Mouse (Mus musculus) embryo, embryonic 10 days (tissue): ENCODE measurements around the gene Rexo1.

Experiments used
- DNase-seq: peaks from one replicate; pipeline ENCODE4 v3.0.0-alpha.2; 2015; ENCODE audit warnings: low spot score

Rexo1 gene

DNA sequence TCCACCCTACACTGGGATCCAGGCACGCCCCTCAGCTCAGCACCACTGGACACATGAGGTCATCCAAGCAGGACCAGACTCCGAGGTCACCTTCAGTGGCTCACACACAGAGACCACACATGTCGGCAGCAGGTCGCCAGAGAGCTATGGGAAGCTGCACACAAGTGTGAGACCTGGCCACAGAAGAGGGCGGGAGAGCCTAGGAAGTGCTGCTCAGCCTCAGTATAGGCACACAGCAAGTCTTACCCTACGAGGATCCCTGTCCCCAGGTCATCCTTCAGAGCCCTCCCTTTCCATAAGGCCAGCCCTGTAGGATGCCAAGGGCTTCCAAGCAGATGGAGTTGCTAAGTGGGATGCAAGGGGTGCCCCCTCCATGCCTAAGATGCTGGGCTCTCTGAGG lies 7.4 kb downstream of the Rexo1 start:
- no peak for DNase-seq

DNA sequence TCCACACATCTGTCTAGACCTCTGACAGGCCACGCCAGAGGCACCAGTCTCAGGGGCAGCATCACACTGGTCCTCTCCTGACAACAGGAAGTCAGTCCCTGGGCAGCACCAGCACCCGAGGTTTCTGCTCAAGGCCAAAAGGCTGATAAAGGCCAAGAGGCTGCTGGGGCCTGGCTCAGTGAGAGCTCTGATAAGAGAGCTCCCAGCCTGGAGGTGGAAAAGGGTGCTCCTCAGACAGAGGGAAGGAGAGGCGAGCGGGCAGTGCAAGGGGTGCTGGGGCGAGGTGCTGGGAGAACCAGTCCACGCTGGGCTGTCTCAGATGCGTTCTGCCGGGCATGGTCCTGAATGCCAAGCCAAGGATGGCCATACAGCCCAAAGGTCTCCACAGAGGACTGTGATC lies 7.8 kb downstream of the Rexo1 start:
- DNase-seq = no peak

DNA sequence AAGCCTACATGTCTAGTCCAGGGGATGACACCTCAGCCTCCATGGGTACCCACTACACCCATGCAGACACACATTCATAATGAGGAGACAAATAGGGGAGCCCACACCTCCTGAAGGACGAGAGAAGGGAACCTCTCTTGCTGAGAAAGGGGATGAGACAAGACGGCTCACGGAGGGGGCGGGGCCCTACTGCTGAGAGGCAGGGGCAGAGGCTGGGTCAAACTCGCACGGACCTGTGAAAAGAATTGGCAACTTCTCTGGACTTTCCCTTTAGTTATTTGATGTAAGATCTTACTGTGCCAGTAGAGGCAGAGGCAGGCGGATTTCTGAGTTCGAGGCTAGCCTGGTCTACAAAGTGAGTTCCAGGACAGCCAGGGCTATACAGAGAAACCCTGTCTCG lies 9.0 kb downstream of the Rexo1 start:
- DNase-seq = no peak

DNA sequence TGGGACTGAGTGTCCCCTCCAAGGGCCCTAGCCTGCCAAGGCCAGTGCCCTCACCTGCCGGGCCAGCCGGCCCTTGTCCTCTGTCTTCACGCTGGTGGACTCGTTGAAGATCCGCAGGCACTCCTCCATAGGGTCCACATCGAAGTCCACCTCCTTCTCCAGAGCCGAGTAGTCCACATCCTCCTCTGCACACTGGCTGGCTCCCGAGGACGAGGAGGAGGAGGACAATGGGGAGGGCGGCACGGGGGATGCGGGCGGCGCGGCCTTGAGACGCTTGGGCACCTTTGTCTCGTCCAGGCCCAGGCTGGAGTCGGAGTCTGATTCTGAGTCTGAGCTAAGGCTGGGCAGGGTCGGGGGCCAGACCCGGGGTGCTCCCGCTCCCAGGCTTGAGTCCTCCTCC lies 12.1 kb downstream of the Rexo1 start:
- no peak for DNase-seq

DNA sequence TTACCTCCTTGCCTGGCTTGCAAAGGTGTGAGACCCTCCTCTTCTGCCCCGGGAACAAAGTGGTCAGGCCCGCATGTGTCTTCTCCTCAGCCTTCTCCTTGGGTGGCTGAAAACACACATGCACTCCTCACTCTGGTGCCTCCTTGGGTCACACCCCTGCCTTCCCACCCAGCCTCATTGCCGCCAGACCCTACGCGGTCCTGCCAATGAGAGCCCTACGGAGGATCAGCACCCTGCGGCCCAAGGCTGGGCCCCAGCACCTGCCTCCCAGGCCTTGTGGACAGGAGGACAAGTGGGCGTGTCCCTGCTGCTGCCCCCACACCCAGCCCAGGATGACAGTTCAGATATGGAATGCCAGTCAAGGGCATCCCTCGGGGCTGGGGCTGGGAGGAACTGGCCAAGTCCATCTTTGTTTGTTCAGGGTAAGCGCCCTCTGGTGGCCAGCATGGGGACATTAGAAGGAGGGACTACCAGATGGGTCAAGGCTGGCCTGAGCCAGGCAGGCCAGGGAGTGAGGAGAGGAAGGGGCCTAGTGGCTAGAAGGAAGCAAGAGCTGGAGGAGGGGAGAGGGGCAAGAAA lies 12.8 kb downstream of the Rexo1 start:
- peak; percentile 72 for DNase-seq

DNA sequence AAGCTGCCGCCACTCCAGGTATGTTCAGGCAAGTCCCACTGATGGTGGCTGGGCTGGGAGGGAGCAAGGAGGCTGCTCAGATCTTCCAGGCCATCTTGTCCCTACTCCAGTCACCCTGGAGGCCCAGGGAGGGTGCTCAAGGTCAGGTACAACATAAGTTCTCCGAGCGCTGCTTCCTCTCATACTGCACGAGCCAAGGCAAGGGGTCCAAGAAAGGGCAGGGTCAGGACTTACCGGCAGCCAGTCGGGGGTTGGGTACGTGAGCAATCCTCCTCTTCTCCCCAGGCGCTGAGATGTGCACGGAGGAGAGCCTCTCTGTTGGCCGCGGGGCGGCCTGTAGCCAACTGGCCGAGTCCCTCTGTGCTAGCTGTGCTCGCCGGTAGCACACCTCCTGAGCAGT lies 13.8 kb downstream of the Rexo1 start:
- no peak for DNase-seq

DNA sequence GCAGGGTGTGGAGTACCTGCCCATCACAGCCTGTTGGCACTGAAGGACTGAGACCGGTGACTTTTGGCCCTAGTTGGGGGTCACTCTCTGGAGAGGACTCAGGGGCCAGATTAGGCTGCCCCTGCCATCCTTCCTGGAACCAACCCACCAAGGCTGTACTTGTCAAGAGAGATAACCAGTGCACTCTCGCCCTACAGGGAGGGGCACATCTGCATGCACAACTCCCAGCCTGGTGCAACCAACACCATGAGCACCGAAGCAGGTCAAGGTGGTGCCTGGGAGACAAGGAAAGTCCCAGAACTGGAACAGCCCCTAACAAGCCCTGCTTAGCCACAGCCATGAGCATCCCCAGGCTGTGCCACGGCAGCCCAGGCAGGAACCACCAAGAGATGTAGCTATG lies 14.4 kb downstream of the Rexo1 start:
- no peak for DNase-seq

DNA sequence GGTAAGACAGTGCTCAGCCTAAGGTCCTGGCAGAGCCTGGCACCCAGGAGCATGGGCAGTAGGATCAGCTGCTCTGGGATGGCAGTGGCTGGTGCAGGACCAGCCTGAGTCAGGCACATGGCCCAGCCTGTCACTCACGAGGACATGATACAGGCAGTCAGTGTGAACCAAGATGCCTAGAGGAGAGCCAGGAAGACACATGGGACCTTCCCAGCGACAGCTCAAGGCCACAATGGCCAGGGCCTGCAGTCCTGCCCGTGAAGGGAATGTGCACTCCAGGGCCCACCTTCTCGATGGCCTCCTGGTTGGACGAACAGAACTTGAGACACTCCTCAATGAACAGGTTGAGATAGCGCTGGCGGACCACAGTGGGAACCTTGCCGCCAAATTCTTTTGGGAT lies 15.8 kb downstream of the Rexo1 start:
- no peak for DNase-seq

DNA sequence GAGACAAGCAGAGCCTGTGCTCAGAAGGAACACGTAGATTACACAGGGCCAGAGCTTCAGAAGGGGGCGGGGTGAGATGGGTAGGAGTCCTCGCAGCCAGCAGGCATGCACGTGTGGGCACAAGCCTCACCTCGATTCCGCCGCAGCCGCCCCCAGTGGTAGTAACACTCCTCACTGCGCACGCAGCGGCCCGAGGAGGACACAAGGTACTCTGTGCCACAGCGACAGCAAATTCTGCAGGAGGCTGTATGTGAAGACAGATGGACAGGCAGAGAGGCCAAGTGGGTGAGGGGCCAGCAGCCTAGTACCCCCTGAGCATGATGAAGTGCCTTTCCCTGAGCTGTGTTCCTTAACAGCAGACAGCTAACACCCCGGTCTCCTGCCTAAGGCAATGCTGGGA lies 17.5 kb downstream of the Rexo1 start:
- DNase-seq = no peak

DNA sequence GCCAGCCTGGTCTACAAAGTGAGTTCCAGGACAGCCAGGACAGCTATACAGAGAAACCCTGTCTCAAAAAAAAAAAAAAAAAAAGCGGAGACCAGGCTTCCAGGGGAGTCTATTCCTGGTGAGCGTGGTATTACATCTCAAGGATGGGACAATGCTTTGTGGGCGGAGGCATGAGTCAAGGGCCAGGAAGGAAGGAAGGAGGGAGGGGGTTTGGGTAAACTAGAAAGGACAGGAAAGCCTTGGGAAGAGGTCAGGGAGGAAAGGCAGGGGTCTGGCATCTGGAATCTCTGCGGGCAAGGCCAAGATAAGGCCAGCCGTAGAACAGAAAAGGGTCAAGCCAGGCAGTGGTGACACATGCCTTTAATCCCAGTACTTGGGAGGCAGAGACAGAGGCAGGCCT lies 21.9 kb downstream of the Rexo1 start:
- DNase-seq = peak; percentile 43

DNA sequence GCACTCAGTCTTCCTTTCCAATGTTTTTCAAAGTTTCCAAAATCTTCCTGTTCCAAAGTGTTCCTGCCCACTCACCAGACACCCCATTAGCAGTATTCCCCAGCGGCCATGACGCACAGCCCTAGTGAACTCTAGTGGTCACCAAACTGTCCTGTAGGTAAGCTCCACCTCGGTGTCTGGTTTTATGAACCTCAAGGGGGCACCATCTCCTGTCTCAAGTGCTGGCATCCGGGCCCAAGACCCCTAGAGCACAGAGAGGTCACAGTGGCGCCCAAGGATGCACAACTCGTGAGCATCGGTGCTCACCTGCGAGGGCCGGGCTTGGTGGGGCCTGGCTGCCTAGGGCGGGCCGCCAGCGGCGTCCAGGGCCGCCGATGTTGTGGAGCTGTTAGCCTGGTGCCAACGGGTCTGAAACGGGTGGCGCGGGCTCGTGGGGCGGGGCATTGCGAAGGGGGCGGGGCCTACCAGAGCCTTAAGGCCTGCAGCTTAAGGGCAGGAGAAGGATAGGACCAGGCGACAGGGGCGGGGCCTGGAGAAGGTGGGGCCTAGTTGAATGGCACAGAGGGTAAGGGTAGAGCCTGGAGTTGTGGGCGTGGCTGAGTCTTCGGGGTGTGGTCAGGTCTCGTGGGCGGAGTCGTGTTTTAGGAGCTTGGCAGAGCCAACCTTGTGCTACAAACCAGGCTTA lies 22.5 kb downstream of the Rexo1 start, which contains the start of gene Atp8b3:
Gene Atp8b3 (minus strand): TSS at position 415 of the 685 bp plus-strand sequence.
- peak; percentile 91 for DNase-seq

DNA sequence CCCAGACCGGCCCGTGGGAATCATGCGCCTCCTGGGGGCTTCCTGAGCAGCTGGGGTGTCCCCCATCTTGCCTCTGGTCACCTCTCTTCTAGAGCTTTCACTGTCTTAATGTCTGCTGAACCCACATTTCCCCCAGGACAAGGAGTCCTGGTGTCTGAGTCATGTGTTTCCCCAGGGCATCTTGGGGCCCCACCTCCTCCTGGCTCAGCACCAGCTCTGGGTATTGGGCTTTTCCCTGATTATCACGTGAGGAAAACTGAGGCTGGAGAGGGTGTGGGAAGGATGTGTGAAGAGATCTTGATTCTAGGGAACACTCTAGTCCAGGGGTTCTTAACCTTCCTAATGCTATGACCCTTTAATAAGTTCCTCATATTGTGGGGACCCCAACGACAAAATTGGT lies 23.2 kb downstream of the Rexo1 start:
- no peak for DNase-seq

DNA sequence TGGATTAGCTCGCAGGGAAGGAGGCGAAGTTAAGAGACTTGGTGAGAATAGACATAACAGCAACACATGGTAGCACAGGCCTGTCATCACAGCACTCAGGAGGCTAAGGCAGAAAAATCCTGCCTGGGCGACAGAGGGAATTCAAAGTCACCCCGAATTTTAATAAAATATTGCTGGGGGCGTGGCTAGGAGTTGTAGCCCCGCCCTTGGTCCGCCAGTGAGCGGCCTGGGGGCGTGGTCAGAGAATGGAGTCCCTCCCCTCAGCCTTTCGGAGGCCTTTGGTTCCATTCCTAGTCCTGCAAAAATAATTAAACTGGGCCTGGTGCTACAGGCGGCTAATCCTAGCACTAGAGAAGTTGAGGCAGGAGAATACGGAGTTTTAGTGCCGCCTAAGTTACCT lies 25.6 kb downstream of the Rexo1 start:
- peak; percentile 29 for DNase-seq

DNA sequence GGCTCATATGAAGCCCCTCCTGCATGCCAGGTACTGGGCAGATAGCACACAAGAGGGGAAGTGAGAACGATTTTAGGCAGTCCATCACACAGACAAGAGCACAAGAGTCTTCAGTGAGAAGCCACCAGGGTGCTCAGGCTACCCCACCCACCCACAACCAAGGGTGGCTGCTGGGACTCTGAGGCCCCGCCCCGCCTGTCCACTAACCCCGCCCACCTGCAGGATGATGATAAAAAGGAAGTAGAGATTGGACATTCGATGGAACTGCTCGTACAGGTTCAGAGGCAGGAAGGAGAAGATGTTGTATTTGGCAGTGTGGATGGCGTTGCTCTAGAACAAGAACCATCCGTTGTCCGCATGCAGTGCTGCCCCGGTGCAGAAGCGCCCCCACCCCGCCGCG lies 26.3 kb downstream of the Rexo1 start:
- no peak for DNase-seq

DNA sequence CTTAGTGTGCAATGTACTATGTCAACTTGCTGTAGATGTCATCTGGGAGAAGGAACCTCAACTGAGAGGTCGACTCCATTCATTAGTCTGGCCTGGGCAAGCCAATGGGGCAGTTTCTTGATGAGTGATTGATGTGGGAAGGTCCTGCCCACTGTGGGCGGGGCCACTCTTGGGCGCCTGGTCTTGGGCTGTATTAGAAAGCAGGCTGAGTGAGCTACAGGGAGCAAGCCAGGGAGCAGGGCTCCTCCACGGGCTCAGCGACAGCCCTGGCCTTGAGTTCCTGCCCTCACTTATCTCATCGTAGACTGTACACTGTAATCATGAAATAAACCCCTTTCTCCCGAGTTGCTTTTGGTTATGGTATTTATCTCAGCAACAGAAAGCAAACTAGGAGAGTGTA lies 27.7 kb downstream of the Rexo1 start:
- peak; percentile 44 for DNase-seq

DNA sequence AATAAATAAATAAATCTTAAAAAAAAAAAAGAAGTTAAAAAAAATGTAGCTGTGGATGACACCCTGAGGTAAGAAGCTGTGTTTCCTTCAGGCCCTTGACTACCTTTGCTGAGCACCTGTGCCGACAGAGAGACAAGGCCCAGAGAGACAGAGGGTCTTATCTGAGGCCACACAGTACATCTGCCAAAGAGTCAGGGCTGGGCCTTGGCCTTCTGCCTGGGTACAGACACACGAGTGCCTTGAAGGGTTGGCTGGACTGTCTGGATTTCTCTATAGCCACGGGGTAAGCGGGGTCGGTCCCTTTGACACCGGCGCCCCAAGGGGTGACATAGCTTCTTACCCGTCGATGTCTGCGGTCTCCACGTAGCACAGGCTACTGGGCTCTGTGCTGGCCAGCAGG lies 28.6 kb downstream of the Rexo1 start:
- no peak for DNase-seq

DNA sequence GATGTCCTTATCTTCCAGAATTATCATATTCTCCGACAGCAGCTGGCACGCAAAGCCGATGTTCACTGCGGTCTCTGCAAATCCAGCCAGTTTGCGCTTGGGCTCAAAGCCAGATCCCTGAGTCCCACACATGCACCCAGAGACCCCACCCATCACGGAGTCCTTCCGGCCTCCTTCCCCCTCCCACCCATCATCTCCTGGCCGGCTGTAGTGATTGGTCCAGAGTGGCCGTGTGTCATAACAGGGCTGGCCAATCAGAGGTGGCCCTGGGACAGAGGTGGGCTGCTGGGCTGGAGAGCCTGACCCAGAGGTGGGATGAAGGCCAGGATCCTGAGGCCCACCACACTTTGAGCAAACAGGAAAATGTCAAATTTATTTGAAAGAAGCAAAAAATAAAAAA lies 35.2 kb downstream of the Rexo1 start:
- DNase-seq = peak; percentile 70

DNA sequence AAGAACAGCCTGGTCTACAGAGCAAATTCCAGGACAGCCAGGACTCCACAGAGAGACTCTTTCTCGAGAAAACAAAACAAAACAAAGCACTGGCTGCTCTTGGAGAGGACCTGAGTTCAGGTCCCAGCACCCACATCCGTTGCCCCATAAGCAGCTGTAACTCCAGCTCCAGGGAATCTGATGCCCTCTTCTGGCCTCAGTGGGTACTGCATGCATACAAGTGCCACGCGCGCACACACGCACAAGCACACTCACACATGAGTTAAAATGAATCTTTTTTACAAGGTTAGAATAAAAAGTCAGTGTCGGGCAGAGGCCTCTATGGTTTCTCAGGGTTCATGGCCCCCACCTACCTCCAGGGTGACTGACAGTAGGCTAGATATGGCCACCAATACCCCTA lies 38.1 kb downstream of the Rexo1 start:
- no peak for DNase-seq

DNA sequence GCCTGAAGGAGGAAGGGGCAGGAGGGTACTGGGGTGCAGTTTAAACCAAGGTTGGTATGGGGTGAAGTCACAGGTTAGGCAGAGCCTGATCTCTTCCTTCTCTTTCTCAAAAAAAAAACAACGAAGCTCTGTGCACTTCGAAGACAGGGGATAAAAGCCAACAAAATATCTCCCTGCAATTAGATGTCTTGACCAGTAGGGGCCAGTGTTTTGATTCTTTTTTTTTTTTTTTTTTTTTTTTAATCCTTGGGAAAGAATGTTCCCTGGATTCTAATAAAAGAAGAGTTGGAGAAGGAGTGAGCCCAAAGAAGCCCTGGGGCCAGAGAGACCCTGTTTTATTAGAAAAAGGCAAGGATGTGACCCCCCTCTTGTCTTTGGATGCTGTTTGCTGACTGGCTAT lies 42.1 kb downstream of the Rexo1 start:
- no peak for DNase-seq

DNA sequence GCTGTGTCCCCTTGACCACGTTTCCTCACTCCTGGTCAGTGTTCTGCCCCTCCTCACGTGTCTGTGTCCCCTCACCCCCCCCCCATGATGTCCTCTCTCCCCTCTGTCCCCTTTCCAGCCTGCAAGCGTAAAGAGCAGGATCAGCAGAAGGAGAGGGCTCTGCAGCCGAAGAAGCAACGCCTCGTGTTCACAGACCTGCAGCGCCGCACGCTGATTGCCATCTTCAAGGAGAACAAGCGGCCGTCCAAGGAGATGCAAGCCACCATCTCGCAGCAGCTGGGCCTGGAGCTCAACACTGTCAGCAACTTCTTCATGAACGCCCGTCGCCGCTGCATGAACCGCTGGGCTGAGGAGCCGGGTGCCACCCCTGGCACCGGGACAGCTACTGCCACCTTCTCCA lies 47.6 kb downstream of the Rexo1 start:
- DNase-seq = no peak

DNA sequence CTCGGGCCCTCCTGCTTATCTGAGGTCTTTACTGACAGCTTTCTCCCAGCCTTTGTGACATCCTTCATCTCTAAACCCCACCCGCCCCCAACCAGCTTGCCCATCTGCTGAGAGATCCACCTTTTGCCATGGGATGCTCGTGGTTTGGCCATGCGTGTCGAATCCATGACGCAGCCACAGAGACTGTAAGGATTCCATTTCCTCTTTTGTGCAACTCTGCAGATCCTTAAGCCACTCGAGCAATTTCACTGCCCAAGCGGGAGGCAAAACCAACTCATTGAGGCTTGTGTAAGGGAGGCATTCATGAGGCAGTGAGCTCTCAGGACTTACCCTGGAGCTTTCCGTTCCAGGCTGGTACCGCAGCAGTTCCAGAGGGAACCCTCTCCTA lies 51.1 kb downstream of the Rexo1 start:
- DNase-seq = no peak

DNA sequence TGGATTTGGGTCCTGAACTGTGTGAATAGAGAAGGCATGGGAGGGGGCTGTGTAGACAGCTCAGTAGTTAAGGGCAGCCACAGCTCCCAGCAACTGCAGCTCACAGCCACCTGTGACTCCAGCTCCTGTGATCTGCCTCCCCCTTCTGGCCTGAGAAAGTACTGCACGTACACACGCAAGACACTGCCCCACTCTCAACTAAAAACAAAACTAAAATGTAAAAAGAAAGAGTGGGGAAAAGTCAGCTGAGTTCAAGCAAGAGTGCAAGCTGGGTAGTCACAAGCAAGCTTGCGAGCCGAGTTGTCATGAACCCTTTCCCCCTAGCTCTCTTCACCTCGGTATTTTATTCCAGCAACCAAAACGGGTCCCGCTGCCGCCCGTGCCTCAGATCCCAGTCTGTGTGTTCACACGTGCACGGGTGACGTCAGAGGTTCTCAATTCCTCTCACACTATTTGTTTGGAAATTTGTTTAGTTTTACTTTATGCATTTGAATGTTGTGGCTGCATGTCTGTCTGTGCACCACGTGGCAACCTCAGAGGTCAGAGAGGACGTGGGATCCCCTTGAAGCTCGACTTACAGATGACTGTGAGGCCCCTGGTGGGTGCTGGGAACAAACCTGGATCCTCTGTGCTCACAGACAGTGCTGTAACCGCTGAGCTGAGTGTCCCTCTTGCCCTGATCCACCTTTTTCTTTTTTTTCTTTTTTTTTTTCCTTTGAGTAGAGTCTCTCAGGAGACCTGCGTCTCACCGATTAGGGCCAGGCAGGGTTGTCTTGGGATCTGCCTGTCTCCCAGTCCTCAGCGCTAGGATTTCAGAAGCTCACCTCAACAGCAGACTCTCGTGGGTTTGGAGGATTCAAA lies 51.7 kb downstream of the Rexo1 start:
- DNase-seq = peak; percentile 85

DNA sequence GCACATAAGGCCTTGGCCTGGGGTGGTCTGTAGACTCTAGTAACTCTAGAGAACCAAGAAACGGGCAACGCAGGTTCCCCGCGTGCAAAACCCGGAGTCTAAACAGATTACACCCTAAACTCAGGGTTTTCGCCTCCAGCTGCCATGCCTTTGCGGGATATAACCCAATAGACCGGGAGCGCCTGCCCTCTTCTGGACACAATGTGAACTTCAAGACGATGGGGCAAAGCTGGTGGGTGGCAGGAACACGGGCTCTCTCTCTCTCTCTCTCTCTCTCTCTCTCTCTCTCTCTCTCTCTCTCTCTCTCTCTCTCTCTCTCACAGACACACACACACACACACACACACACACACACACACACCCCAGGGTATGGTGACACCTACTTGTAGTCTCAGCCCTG lies 55.1 kb downstream of the Rexo1 start:
- DNase-seq = peak; percentile 83
